Mouse (Mus musculus) lung, embryonic 16.5 days (tissue): ENCODE data around the gene F11r. TPM values are rescaled to one million over a fixed set of nuclear protein-coding genes. Genes with fewer than 3 reads are reported as not detected.
A peak's percentile ranks its signal among the peaks of the same experiment; 100 is the strongest.

ENCODE experiments used
- ATAC-seq: fragments of 200-750 bp; cut with Nextera tagmentation; 2 replicates; pipeline ENCODE4 v1.8.0; 2017; ENCODE audit warnings: low read depth, mild to moderate bottlenecking, moderate library complexity
- H3K27ac ChIP-seq: fragments of 300-500 bp; sonication (generic); 2 replicates; pipeline ENCODE4 v1.5.1; 2014; ENCODE audit warnings: mild to moderate bottlenecking, control low read depth, low read length
- H3K27me3 ChIP-seq: fragments of 300-500 bp; sonication (generic); 2 replicates; pipeline ENCODE4 v1.6.1; 2014; ENCODE audit warnings: low read depth, low read length, mixed read lengths; ENCODE audit not compliant: control insufficient read depth, insufficient read depth
- H3K36me3 ChIP-seq: fragments of 300-500 bp; sonication (generic); 2 replicates; pipeline ENCODE4 v1.6.1; 2014; ENCODE audit warnings: low read length; ENCODE audit not compliant: control insufficient read depth, insufficient read depth
- H3K4me1 ChIP-seq: fragments of 300-500 bp; sonication (generic); replicated peaks from 2 replicates; pipeline ENCODE4 v1.6.1; 2014; ENCODE audit warnings: low read length, mixed read lengths; ENCODE audit not compliant: control insufficient read depth, insufficient read depth
- H3K4me2 ChIP-seq: fragments of 300-500 bp; sonication (generic); 2 replicates; pipeline ENCODE4 v1.6.1; 2014; ENCODE audit warnings: low read depth, low read length, control low read depth
- H3K4me3 ChIP-seq: fragments of 300-500 bp; sonication (generic); 2 replicates; pipeline ENCODE4 v1.5.1; 2014; ENCODE audit warnings: mild to moderate bottlenecking, low read length, control low read depth
- H3K9ac ChIP-seq: fragments of 300-500 bp; sonication (generic); 2 replicates; pipeline ENCODE4 v1.6.1; 2014; ENCODE audit warnings: low read length, control low read depth
- H3K9me3 ChIP-seq: fragments of 300-500 bp; sonication (generic); 2 replicates; pipeline ENCODE4 v1.6.1; 2016; ENCODE audit warnings: low read length; ENCODE audit not compliant: control insufficient read depth
- WGBS: fragments of 180-500 bp; shearing (Covaris S2); extraction: QIAGEN DNeasy Blood & Tissue Kit; methylation state at CpG from one replicate; pipeline ENCODE4 v1.1.7; 2014; 5-methylcytosine and 5-hydroxymethylcytosine counted together
- polyA plus RNA-seq: library from polyadenylated mRNA; unstranded; fragments of >200 nt; fragmentation: Nextera tagmentation; extraction: Ambion mirVana; gene quantifications from 2 replicates; pipeline ENCODE4 v1.2.1, GENCODE M21; 2015

F11r gene
- polyA plus RNA-seq, 1 experiment from 2014 or later, result 134 TPM

DNA sequence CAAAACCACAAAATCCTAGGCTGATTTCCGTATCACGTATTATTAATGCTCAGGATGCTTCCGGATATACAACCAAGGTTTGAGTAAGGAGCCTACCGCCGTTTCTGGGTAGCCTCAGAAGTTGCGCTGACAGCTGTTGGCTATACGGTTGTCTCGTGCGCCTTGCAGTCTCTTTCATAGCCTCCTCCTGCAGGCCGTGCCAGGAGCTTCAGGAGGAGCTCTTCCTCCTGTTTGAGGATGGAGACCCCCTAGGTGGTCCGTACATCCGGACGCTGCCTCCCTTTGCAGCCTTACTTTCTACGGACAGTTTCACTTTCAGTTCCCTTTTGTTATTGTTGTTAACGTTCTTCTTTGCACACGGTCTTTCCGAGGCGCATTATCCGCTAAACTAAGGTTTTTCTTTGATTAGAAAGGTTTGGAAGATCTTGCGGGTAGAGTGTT lies 25.3 kb upstream of the F11r start:
- WGBS, result under 1% methylated on average over 20 of the region's 20 CpGs
- Histone ChIP-seq H3K4me1 (peaks cover 11% of the 10 kb centered on the region), H3K4me3 (peak overlapping the region; percentile 67), H3K9me3 (no peaks in the 10 kb centered on the region), H3K9ac (peak overlapping the region; percentile 88), H3K27me3 (no peaks in the 10 kb centered on the region), H3K4me2 (peak overlapping the region; percentile 60), H3K36me3 (peaks cover 11% of the 10 kb centered on the region), H3K27ac (peak overlapping the region; percentile 93)
- ATAC-seq, result peak; percentile 12; the same call in 1 of the 2 replicates

- no peaks in the 10 kb centered on the region for H3K27me3 ChIP-seq
- 51% methylated on average over 3 of the region's 3 CpGs for WGBS
- H3K36me3 ChIP-seq, result peaks cover 14% of the 10 kb centered on the region
- H3K4me1 ChIP-seq, result peaks cover 11% of the 10 kb centered on the region
- H3K4me3 ChIP-seq, result peak overlapping the region; percentile 67
- peak overlapping the region; percentile 88 for H3K9ac ChIP-seq
- H3K27ac ChIP-seq, result peak overlapping the region; percentile 93; the same call in 1 of the 2 replicates
- peak overlapping the region; percentile 60 for H3K4me2 ChIP-seq
- no peaks in the 10 kb centered on the region for H3K9me3 ChIP-seq
- ATAC-seq, result no peak
Observed at GRCm38 (mm10) chr1:171412446-171412845, 24.9 kb upstream of the F11r start.

- Histone ChIP-seq H3K36me3 (peaks cover 17% of the 10 kb centered on the region), H3K4me2 (no peak overlapping the region), H3K9me3 (no peaks in the 10 kb centered on the region), H3K9ac (no peak overlapping the region), H3K4me3 (no peak overlapping the region), H3K27ac (no peak overlapping the region), H3K27me3 (no peaks in the 10 kb centered on the region), H3K4me1 (peaks cover 11% of the 10 kb centered on the region)
- no peak for ATAC-seq
- WGBS, result 72% methylated on average over 8 of the region's 8 CpGs
Observed at GRCm38 (mm10) chr1:171413608-171414007, 23.7 kb upstream of the F11r start.

GRCm38 (mm10) chr1:171418660-171419059 lies 18.7 kb upstream of the F11r start, which contains the start of gene Tstd1:
Gene Tstd1 (plus strand): TSS chr1:171418872.
- H3K4me3 ChIP-seq, result no peak within 1 kb of the TSS
- no peak within 1 kb of the TSS for H3K9ac ChIP-seq
- 72% methylated on average over 5 of the region's 5 CpGs for WGBS
- no peaks in the 10 kb centered on the region for H3K9me3 ChIP-seq
- no peak within 1 kb of the TSS for H3K4me2 ChIP-seq
- peaks cover 10% of the 10 kb centered on the region for H3K4me1 ChIP-seq
- no peak for ATAC-seq
- H3K27ac ChIP-seq, result peak within 1 kb of the TSS; percentile 64
- no peaks in the 10 kb centered on the region for H3K27me3 ChIP-seq
- H3K36me3 ChIP-seq, result peaks cover 22% of the 10 kb centered on the region

DNA sequence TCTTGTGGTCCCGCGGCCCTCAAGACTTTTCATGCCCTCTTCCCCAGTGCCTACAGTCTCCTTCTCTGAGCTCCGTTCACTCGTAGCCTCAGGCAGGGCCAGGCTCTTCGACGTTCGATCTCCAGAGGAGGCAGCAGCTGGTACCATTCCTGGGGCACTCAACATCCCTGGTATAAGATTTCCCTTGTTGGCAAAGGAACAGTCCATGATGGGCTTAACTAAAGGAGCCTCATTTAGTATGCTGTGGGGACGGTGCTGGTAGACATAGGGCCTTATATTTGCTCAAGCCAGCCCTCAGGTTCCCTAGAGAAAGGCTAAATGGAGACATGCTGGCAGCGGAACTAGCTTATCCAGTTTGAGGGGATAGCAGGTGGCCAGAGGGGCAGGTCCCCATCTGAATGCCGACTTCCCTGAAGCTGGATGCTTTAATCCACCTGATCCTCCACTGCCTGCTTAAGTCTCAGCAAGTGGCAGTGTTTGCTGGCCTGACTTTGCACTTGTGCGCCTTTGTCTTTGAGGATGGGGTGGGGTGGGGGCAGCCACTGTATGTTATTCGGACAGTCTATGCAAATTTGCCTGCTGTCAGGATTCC lies 17.9 kb upstream of the F11r start:
- ATAC-seq, result peak; percentile 72
- H3K4me1 ChIP-seq, result peaks cover 10% of the 10 kb centered on the region
- H3K27me3 ChIP-seq, result no peaks in the 10 kb centered on the region
- no peak overlapping the region for H3K9ac ChIP-seq
- no peak overlapping the region for H3K4me2 ChIP-seq
- no peaks in the 10 kb centered on the region for H3K9me3 ChIP-seq
- H3K4me3 ChIP-seq, result no peak overlapping the region
- peak overlapping the region; percentile 64 for H3K27ac ChIP-seq
- WGBS, result 49% methylated on average over 12 of the region's 12 CpGs
- H3K36me3 ChIP-seq, result peaks cover 22% of the 10 kb centered on the region

DNA sequence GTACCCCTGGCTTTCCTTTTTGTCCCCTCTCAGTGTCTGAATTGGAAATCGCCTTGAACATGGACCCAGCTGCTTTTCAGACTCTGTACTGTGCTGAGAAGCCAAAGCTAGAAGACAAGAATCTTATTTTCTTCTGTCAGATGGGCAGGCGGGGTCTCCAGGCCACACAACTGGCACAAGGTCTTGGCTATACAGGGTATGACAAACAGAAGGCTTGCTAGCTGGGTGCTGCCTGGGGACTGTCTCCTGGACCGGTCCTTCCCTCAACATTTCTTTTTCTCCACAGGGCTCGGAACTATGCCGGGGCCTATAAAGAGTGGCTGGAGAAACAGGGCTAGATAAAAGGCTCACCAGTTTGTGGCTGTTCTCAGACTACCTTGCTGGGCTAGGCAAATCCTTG lies 17.4 kb upstream of the F11r start:
- no peak overlapping the region for H3K9ac ChIP-seq
- no peak for ATAC-seq
- H3K4me2 ChIP-seq, result no peak overlapping the region
- H3K27me3 ChIP-seq, result no peaks in the 10 kb centered on the region
- H3K4me3 ChIP-seq, result no peak overlapping the region
- peaks cover 22% of the 10 kb centered on the region for H3K36me3 ChIP-seq
- peaks cover 10% of the 10 kb centered on the region for H3K4me1 ChIP-seq
- H3K27ac ChIP-seq, result peak overlapping the region; percentile 10
- WGBS, result 68% methylated on average over 5 of the region's 5 CpGs
- no peaks in the 10 kb centered on the region for H3K9me3 ChIP-seq

GRCm38 (mm10) chr1:171422504-171423095 lies 14.7 kb upstream of the F11r start:
- H3K27ac ChIP-seq, result 0 out of 2 replicates have a peak overlapping the region, but pooled peaks have one; percentile 7
- peaks cover 9% of the 10 kb centered on the region; the same call in 1 of the 2 replicates for H3K36me3 ChIP-seq
- H3K9ac ChIP-seq, result no peak overlapping the region
- WGBS, result 67% methylated on average over 8 of the region's 8 CpGs
- ATAC-seq, result 0 out of 2 replicates have a peak, but pooled peaks have one; percentile 29
- no peak overlapping the region for H3K4me3 ChIP-seq
- no peaks in the 10 kb centered on the region for H3K9me3 ChIP-seq
- H3K27me3 ChIP-seq, result no peaks in the 10 kb centered on the region
- H3K4me2 ChIP-seq, result no peak overlapping the region
- H3K4me1 ChIP-seq, result peaks cover 14% of the 10 kb centered on the region

GRCm38 (mm10) chr1:171424638-171425037 lies 12.7 kb upstream of the F11r start:
- no peak for ATAC-seq
- peaks cover 7% of the 10 kb centered on the region for H3K4me1 ChIP-seq
- 37% methylated on average over 5 of the region's 5 CpGs for WGBS
- H3K27ac ChIP-seq, result no peak overlapping the region
- H3K27me3 ChIP-seq, result no peaks in the 10 kb centered on the region
- H3K9ac ChIP-seq, result no peak overlapping the region
- H3K9me3 ChIP-seq, result no peaks in the 10 kb centered on the region
- H3K4me2 ChIP-seq, result no peak overlapping the region
- H3K36me3 ChIP-seq, result no peaks in the 10 kb centered on the region
- no peak overlapping the region for H3K4me3 ChIP-seq

DNA sequence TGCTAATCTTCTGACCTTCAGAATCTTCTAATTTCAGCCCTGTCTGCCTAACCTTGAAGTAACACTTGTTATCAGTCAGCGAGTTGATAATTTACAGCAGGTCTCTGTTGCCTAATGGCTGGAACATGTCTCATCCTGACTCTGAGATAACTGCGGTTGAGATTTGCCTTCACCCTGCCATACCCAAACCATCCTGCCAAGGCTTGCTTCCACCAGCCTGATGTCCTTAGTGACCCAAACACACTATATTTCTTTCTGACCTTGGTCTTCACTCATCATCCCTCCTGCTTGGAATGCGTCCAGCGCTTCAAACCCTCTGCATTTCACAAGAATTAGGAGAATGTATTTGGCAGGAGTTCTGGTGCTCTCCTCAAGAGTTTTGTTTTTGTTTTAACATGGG lies 12.2 kb upstream of the F11r start:
- Histone ChIP-seq H3K27me3 (no peaks in the 10 kb centered on the region), H3K27ac (no peak overlapping the region), H3K4me3 (no peak overlapping the region), H3K9me3 (no peaks in the 10 kb centered on the region), H3K4me1 (peaks cover 7% of the 10 kb centered on the region), H3K9ac (no peak overlapping the region), H3K36me3 (no peaks in the 10 kb centered on the region), H3K4me2 (no peak overlapping the region)
- 28% methylated on average over 4 of the region's 4 CpGs for WGBS
- ATAC-seq, result 0 out of 2 replicates have a peak, but pooled peaks have one; percentile 22
